Comparison of ENCODE assay signal across 8 mouse cellular contexts in the genomic region with DNA sequence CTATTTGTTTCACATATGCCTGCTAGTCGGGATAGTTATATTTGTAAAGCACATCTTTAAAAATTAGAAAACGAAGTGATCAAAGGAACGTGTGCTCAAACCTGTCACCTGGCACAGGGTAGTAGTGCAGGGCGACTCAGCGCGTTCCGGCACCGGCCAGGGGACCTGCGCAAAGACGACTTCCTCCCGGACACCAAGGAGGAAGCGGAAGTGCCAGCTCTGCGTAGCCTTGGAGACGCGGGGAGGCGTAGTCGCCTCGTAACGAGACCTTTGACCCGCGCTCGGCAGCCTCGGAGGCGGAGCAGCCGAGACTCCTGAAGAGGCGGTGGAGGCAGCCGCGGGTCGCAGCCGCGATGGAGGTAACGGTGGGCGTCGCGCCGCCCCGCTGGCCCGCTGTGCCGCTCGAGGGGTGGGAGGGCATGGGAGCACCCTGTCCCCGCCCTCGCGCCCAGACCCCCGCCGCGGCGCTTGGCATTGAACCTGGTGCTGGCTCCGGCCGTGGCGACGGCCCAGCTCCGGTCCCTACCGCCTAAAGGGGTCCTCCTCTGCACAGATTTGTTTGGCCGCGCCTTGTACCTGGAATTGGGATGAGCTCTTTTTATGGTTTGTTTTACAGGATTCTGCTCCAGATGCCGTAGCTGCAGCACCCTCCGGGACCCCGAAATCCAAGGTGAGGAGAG. TPM values are rescaled to one million over a fixed set of nuclear protein-coding genes. Genes with fewer than 3 reads are reported as not detected.
DNase-seq lines count a peak whose midpoint lies in the region; ATAC-seq and TF ChIP-seq lines count a peak whose summit lies in the region.

Gene Gcc2, plus strand, starts transcription at position 285 of the 680 bp plus-strand sequence.

- peaks cover 5% of the 10 kb centered on the region; the same call in 1 of the 2 replicates for H3K4me1 ChIP-seq in G1E (ENCODE audit: insufficient read depth, low read depth, low read length)
- peaks cover 12% of the 10 kb centered on the region for H3K4me1 ChIP-seq in forebrain, embryonic 16.5 days (replicated peaks; ENCODE audit: control insufficient read depth, insufficient read depth, low read length)
- no peaks in the 10 kb centered on the region for H3K4me1 ChIP-seq in lung, embryonic 14.5 days (ENCODE audit: insufficient read depth)
- no peaks in the 10 kb centered on the region for H3K4me1 ChIP-seq in olfactory bulb, adult 2 months (ENCODE audit: control insufficient read depth, insufficient read depth, low read length)
- H3K4me1 ChIP-seq in thymus, adult 2 months (replicated peaks; ENCODE audit: control insufficient read depth, insufficient read depth, low read length) = peaks cover 2% of the 10 kb centered on the region; the same call in 1 of the 2 replicates

- peak; percentile 99 for ATAC-seq in G1E (ENCODE audit: extremely low read depth, insufficient number of reproducible peaks, low FRiP score, poor library complexity, severe bottlenecking)
- ATAC-seq in forebrain, embryonic 16.5 days = peak; percentile 99
- peak; percentile 99 for ATAC-seq in lung, embryonic 14.5 days (ENCODE audit: insufficient read depth)

- no peak for TF ChIP-seq CTCF in G1E (IDR thresholded peaks at IDR 0.05; ENCODE audit: low read depth, low read length)
- no peak for TF ChIP-seq CTCF in layer of hippocampus, adult 2 months (conservative IDR thresholded peaks at IDR 0.05)
- no peak for TF ChIP-seq CTCF in lung, embryonic 14.5 days (IDR thresholded peaks at IDR 0.05; ENCODE audit: low read depth)
- TF ChIP-seq CTCF in olfactory bulb, adult 2 months (IDR thresholded peaks at IDR 0.05; ENCODE audit: insufficient read depth, low read depth, low read length) = no peak
- peak; percentile 67; the same call in 1 of the 2 replicates for TF ChIP-seq CTCF in thymus, adult 2 months (IDR thresholded peaks at IDR 0.05; ENCODE audit: borderline replicate concordance, control insufficient read depth, extremely low read depth, insufficient read depth, low read length, poor library complexity)

- peaks cover 18% of the 10 kb centered on the region for H3K36me3 ChIP-seq in G1E (replicated peaks)
- peaks cover 6% of the 10 kb centered on the region for H3K36me3 ChIP-seq in forebrain, embryonic 16.5 days (ENCODE audit: control insufficient read depth, insufficient read depth)
- H3K36me3 ChIP-seq in lung, embryonic 14.5 days (ENCODE audit: insufficient read depth) = peaks cover 18% of the 10 kb centered on the region
- peaks cover 12% of the 10 kb centered on the region for H3K36me3 ChIP-seq in thymus, adult 2 months (ENCODE audit: control insufficient read depth, insufficient read depth, low read length)

- peak within 1 kb of the TSS; percentile 94 for H3K9ac ChIP-seq in forebrain, embryonic 16.5 days (replicated peaks; ENCODE audit: low read depth, low read length)
- H3K9ac ChIP-seq in lung, embryonic 14.5 days = peak within 1 kb of the TSS; percentile 82

- H3K4me2 ChIP-seq in forebrain, embryonic 16.5 days (ENCODE audit: low read length) = peak within 1 kb of the TSS; percentile 65
- peak within 1 kb of the TSS; percentile 60 for H3K4me2 ChIP-seq in lung, embryonic 14.5 days

- H3K4me3 ChIP-seq in G1E (ENCODE audit: low read depth, low read length) = peak within 1 kb of the TSS; percentile 81
- H3K4me3 ChIP-seq in forebrain, embryonic 16.5 days (replicated peaks; ENCODE audit: low read length) = peak within 1 kb of the TSS; percentile 95
- H3K4me3 ChIP-seq in layer of hippocampus, adult 2 months = peak within 1 kb of the TSS; percentile 84
- peak within 1 kb of the TSS; percentile 78 for H3K4me3 ChIP-seq in lung, embryonic 14.5 days (ENCODE audit: low read depth, low read length)
- H3K4me3 ChIP-seq in olfactory bulb, adult 2 months (ENCODE audit: insufficient read depth, low read depth, low read length) = peak within 1 kb of the TSS; percentile 95
- H3K4me3 ChIP-seq in thymus, adult 2 months (ENCODE audit: control insufficient read depth, insufficient read depth, low read length) = peak within 1 kb of the TSS; percentile 74

- peak; percentile 75 for TF ChIP-seq POLR2A in olfactory bulb, adult 2 months (IDR thresholded peaks at IDR 0.05; ENCODE audit: insufficient read depth, low read depth, low read length)
- peak; percentile 63 for TF ChIP-seq POLR2A in thymus, adult 2 months (IDR thresholded peaks at IDR 0.05; ENCODE audit: control insufficient read depth, extremely low read depth, insufficient read depth, low read length, poor library complexity)

- DNase-seq in G1E (ENCODE audit: low spot score) = peak; percentile 76
- peak; percentile 92 to 95 for DNase-seq in cerebellum, adult 18-20 months
- DNase-seq in heart, postnatal 36 days = peak; percentile 91
- peak; percentile 92 to 94 for DNase-seq in layer of hippocampus, adult 2 months (ENCODE audit: low spot score in 2 of 2)
- DNase-seq in lung, embryonic 14.5 days = peak; percentile 98
- DNase-seq in thymus, adult 2 months = peak; percentile 92

- H3K27me3 ChIP-seq in G1E (ENCODE audit: insufficient read depth, low read length) = no peaks in the 10 kb centered on the region
- H3K27me3 ChIP-seq in forebrain, embryonic 16.5 days (replicated peaks; ENCODE audit: control insufficient read depth, insufficient read depth, low read length) = no peaks in the 10 kb centered on the region
- H3K27me3 ChIP-seq in lung, embryonic 14.5 days (ENCODE audit: insufficient read depth, low read length) = no peaks in the 10 kb centered on the region
- no peaks in the 10 kb centered on the region for H3K27me3 ChIP-seq in thymus, adult 2 months (ENCODE audit: control insufficient read depth, insufficient read depth, low read length)

- H3K9me3 ChIP-seq in G1E (replicated peaks) = no peaks in the 10 kb centered on the region
- no peaks in the 10 kb centered on the region for H3K9me3 ChIP-seq in forebrain, embryonic 16.5 days (ENCODE audit: control insufficient read depth, low read length)
- H3K9me3 ChIP-seq in lung, embryonic 14.5 days (ENCODE audit: low read depth, low read length) = no peaks in the 10 kb centered on the region

- H3K27ac ChIP-seq in forebrain, embryonic 16.5 days (ENCODE audit: low read length) = peak within 1 kb of the TSS; percentile 72
- peak within 1 kb of the TSS; percentile 93 for H3K27ac ChIP-seq in layer of hippocampus, adult 2 months
- H3K27ac ChIP-seq in lung, embryonic 14.5 days (ENCODE audit: low read depth) = peak within 1 kb of the TSS; percentile 86
- H3K27ac ChIP-seq in olfactory bulb, adult 2 months (ENCODE audit: insufficient read depth, low read depth, low read length) = 0 out of 2 replicates have a peak within 1 kb of the TSS, but pooled peaks have one; percentile 33
- H3K27ac ChIP-seq in thymus, adult 2 months (ENCODE audit: control insufficient read depth, insufficient read depth, low read length) = no peak within 1 kb of the TSS

- intact Hi-C loops in heart, postnatal 36 days (cut with DNase I) = loop anchor here (5.0 to 10.0 kb wide), 2 partner anchors 119 to 192 kb away; partner anchors contain the start of gene Ranbp2

- WGBS in forebrain, embryonic 16.5 days = under 1% methylated on average over 55 of the region's 58 CpGs
- WGBS in lung, embryonic 14.5 days = under 1% methylated on average over 53 of the region's 58 CpGs
- WGBS in olfactory bulb, adult 2 months = under 1% methylated on average over 57 of the region's 58 CpGs
- under 1% methylated on average over 58 of the region's 58 CpGs for WGBS in thymus, adult 2 months

RNA-seq across cellular contexts. Expression of gene Gcc2, which starts in this region (rescaled TPM):
- 31.0 and 44.7 TPM in 2 replicates for total RNA-seq in G1E (2014; fragmentation: Nextera tagmentation)
- 22.5 and 28.6 TPM in 2 replicates for total RNA-seq in G1E (2017)
- 4.5 and 5.7 TPM in 2 replicates for polyA plus RNA-seq in G1E (2012)
- 71.7 and 89.2 TPM in 2 replicates for polyA plus RNA-seq in forebrain, embryonic 16.5 days (2015; fragmentation: Nextera tagmentation; extraction: Ambion mirVana)
- total RNA-seq in heart, postnatal 36 days (2021) = 10 to 100 TPM; 27.9 to 34.5 TPM
- total RNA-seq in layer of hippocampus, adult 2 months (2021) = 10 to 100 TPM; 75.9 to 81.9 TPM
- polyA plus RNA-seq in lung, embryonic 14.5 days (2014; fragmentation: Nextera tagmentation; extraction: Ambion mirVana) = 69.1 and 89.9 TPM in 2 replicates
- not detected in 2 replicates for polyA plus RNA-seq in olfactory bulb, adult 2 months (2012; ENCODE audit: insufficient read depth, insufficient read length, low replicate concordance, missing spikeins)
- polyA plus RNA-seq in thymus, adult 2 months (2012; rRNA removed) = 10.3 and 11.7 TPM in 2 replicates
